ENCODE assay signal across 7 mouse cellular contexts in the genomic region with DNA sequence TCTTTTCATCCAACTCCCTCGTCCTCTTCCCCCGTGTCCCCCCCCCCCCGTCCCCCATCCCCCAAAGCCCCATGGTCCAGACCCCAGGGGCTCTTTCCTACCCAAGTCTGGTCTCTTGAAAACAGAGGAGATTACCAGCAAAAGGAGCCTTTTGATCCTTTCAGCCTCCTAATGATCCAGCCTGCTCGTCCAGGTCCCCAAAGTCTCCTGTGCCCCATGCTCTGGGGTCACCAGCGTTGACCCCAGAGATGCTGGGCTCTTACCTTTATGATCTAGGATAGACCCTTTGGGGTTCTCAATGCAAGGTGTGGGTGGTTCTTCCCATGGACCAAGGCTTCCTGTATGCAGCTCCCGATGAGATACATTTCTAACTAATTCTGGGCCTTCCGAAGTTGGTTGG. TPM values are rescaled to one million over a fixed set of nuclear protein-coding genes. Genes with fewer than 3 reads are reported as not detected.
A peak's percentile ranks its signal among the peaks of the same experiment; 100 is the strongest.
DNase-seq lines count a peak whose midpoint lies in the region; ATAC-seq and TF ChIP-seq lines count a peak whose summit lies in the region.

No protein-coding gene starts in this region.

- 50% methylated on average over 5 of the region's 7 CpGs for WGBS in kidney, embryonic 16.5 days
- 37% methylated on average over 5 of the region's 7 CpGs for WGBS in forebrain, embryonic 12.5 days
- 39% methylated on average over 7 of the region's 7 CpGs for WGBS in intestine, embryonic 15.5 days
- 31% methylated on average over 6 of the region's 7 CpGs for WGBS in midbrain, postnatal 0 days

- H3K4me1 ChIP-seq in kidney, embryonic 16.5 days (ENCODE audit: insufficient read depth, low read length), result peaks cover 19% of the 10 kb centered on the region
- H3K4me1 ChIP-seq in forebrain, embryonic 12.5 days, result peaks cover 18% of the 10 kb centered on the region
- peaks cover 21% of the 10 kb centered on the region; the same call in 1 of the 2 replicates for H3K4me1 ChIP-seq in intestine, embryonic 15.5 days (replicated peaks)
- peaks cover 18% of the 10 kb centered on the region for H3K4me1 ChIP-seq in midbrain, postnatal 0 days (ENCODE audit: insufficient read depth, low read length)

- H3K4me3 ChIP-seq in kidney, embryonic 16.5 days (ENCODE audit: low read length), result peak overlapping the region; percentile 82
- peak overlapping the region; percentile 84 for H3K4me3 ChIP-seq in forebrain, embryonic 12.5 days (replicated peaks)
- H3K4me3 ChIP-seq in intestine, embryonic 15.5 days (replicated peaks), result peak overlapping the region; percentile 83
- peak overlapping the region; percentile 94 for H3K4me3 ChIP-seq in midbrain, postnatal 0 days (ENCODE audit: low read depth, low read length)

- H3K9ac ChIP-seq in kidney, embryonic 16.5 days (replicated peaks; ENCODE audit: low read length), result no peak overlapping the region
- H3K9ac ChIP-seq in forebrain, embryonic 12.5 days, result no peak overlapping the region
- no peak overlapping the region for H3K9ac ChIP-seq in intestine, embryonic 15.5 days
- H3K9ac ChIP-seq in midbrain, postnatal 0 days (replicated peaks; ENCODE audit: low read length, poor library complexity, severe bottlenecking), result 0 out of 2 replicates have a peak overlapping the region, but pooled peaks have one; percentile 29

- no peaks in the 10 kb centered on the region for H3K36me3 ChIP-seq in kidney, embryonic 16.5 days (ENCODE audit: insufficient read depth, low read length)
- H3K36me3 ChIP-seq in forebrain, embryonic 12.5 days (replicated peaks), result no peaks in the 10 kb centered on the region
- H3K36me3 ChIP-seq in intestine, embryonic 15.5 days, result no peaks in the 10 kb centered on the region
- no peaks in the 10 kb centered on the region for H3K36me3 ChIP-seq in midbrain, postnatal 0 days (ENCODE audit: insufficient read depth, low read length)

- H3K4me2 ChIP-seq in kidney, embryonic 16.5 days (replicated peaks; ENCODE audit: low read depth, low read length), result peak overlapping the region; percentile 90
- peak overlapping the region; percentile 92 for H3K4me2 ChIP-seq in forebrain, embryonic 12.5 days
- H3K4me2 ChIP-seq in intestine, embryonic 15.5 days (replicated peaks), result peak overlapping the region; percentile 95
- peak overlapping the region; percentile 84 for H3K4me2 ChIP-seq in midbrain, postnatal 0 days (ENCODE audit: low read depth, low read length, poor library complexity, severe bottlenecking)

- H3K9me3 ChIP-seq in kidney, embryonic 16.5 days (ENCODE audit: low read length), result no peaks in the 10 kb centered on the region
- no peaks in the 10 kb centered on the region for H3K9me3 ChIP-seq in forebrain, embryonic 12.5 days
- H3K9me3 ChIP-seq in intestine, embryonic 15.5 days, result no peaks in the 10 kb centered on the region
- H3K9me3 ChIP-seq in midbrain, postnatal 0 days (ENCODE audit: low read length), result no peaks in the 10 kb centered on the region

- TF ChIP-seq CTCF in midbrain, postnatal 0 days (IDR thresholded peaks at IDR 0.05), result no peak

- H3K27ac ChIP-seq in kidney, embryonic 16.5 days (ENCODE audit: low read length), result no peak overlapping the region
- H3K27ac ChIP-seq in forebrain, embryonic 12.5 days, result no peak overlapping the region
- H3K27ac ChIP-seq in intestine, embryonic 15.5 days, result no peak overlapping the region
- H3K27ac ChIP-seq in midbrain, postnatal 0 days (ENCODE audit: low read depth, low read length), result peak overlapping the region; percentile 82; the same call in 1 of the 2 replicates

- ATAC-seq in kidney, embryonic 16.5 days (ENCODE audit: low FRiP score, low TSS enrichment), result no peak
- ATAC-seq in forebrain, embryonic 12.5 days (ENCODE audit: low FRiP score), result peak; percentile 21
- ATAC-seq in intestine, embryonic 15.5 days, result peak; percentile 29
- ATAC-seq in midbrain, postnatal 0 days (ENCODE audit: low FRiP score), result no peak

- DNase-seq in kidney, postnatal 14 days, result no peak
- no peak for DNase-seq in midbrain, postnatal 0 days (ENCODE audit: low spot score)
- DNase-seq in urinary bladder, adult 2 months (ENCODE audit: low spot score), result no peak
- no peak for DNase-seq in right cerebral cortex, postnatal 25 days

- peaks cover 17% of the 10 kb centered on the region for H3K27me3 ChIP-seq in kidney, embryonic 16.5 days (ENCODE audit: insufficient read depth, low read length)
- peaks cover 44% of the 10 kb centered on the region for H3K27me3 ChIP-seq in forebrain, embryonic 12.5 days
- H3K27me3 ChIP-seq in intestine, embryonic 15.5 days (replicated peaks), result peaks cover 6% of the 10 kb centered on the region; the same call in 1 of the 2 replicates
- H3K27me3 ChIP-seq in midbrain, postnatal 0 days (ENCODE audit: insufficient read depth, low read length), result no peaks in the 10 kb centered on the region

RNA-seq across cellular contexts. Expression of gene Sema4d, which starts 0.4 kb away (rescaled TPM):
- polyA plus RNA-seq in kidney, embryonic 16.5 days (2015; fragmentation: Nextera tagmentation; extraction: Ambion mirVana), result 28.8 and 29.0 TPM in 2 replicates
- polyA plus RNA-seq in forebrain, embryonic 12.5 days (2016; fragmentation: Nextera tagmentation; extraction: Ambion mirVana), result 8.2 and 11.4 TPM in 2 replicates
- 6.2 and 7.0 TPM in 2 replicates for polyA plus RNA-seq in intestine, embryonic 15.5 days (2015; fragmentation: Nextera tagmentation; extraction: Ambion mirVana)
- 19.3 and 19.8 TPM in 2 replicates for total RNA-seq in midbrain, postnatal 0 days (2014; rRNA removed)
- polyA plus RNA-seq in midbrain, postnatal 0 days (2015; fragmentation: Nextera tagmentation; extraction: Ambion mirVana), result 13.6 and 13.7 TPM in 2 replicates
- 6.1 and 8.1 TPM in 2 replicates for polyA plus RNA-seq in urinary bladder, adult 2 months (2012; rRNA removed)

RNA-seq across cellular contexts. Expression of gene Gadd45g, which starts 52.5 kb away (rescaled TPM):
- 45.8 and 48.5 TPM in 2 replicates for polyA plus RNA-seq in kidney, embryonic 16.5 days (2015; fragmentation: Nextera tagmentation; extraction: Ambion mirVana)
- 211 and 218 TPM in 2 replicates for polyA plus RNA-seq in forebrain, embryonic 12.5 days (2016; fragmentation: Nextera tagmentation; extraction: Ambion mirVana)
- polyA plus RNA-seq in intestine, embryonic 15.5 days (2015; fragmentation: Nextera tagmentation; extraction: Ambion mirVana), result 35.4 and 36.3 TPM in 2 replicates
- 7.3 and 10.3 TPM in 2 replicates for total RNA-seq in midbrain, postnatal 0 days (2014; rRNA removed)
- polyA plus RNA-seq in midbrain, postnatal 0 days (2015; fragmentation: Nextera tagmentation; extraction: Ambion mirVana), result 20.4 and 23.3 TPM in 2 replicates
- 68.6 and 122 TPM in 2 replicates for polyA plus RNA-seq in urinary bladder, adult 2 months (2012; rRNA removed)

Comparison
In these comparisons a context has a peak if more than half of its experiments do, and no peak if none do; other contexts are left out.
1. ATAC-seq: peak in forebrain, embryonic 12.5 days (single experiment) and intestine, embryonic 15.5 days (single experiment); none in kidney, embryonic 16.5 days (single experiment) and midbrain, postnatal 0 days (single experiment).
2. Peak in every context shown above with its lines, with median percentiles within 50 percentile points of each other: H3K4me2 ChIP-seq and H3K4me3 ChIP-seq.